24 mouse cellular contexts compared by ENCODE assay signal in genomic region chr1:132401843-132402242, GRCm38 (mm10).
"Had no signal": no experiment of that assay in that cellular context is flagged by ENCODE, and none has a peak within 500 bp of the region (broad histone marks: within the 10 kb centered on the region; RNA-seq: fewer than 3 reads in every experiment).

No protein-coding gene starts in this region.

- H3K9me3 ChIP-seq: heart, embryonic 15.5 days; hindbrain, embryonic 13.5 days; hindbrain, embryonic 15.5 days; kidney, embryonic 15.5 days; limb, embryonic 10.5 days had no signal

- H3K27ac ChIP-seq: heart, adult 2 months; heart, embryonic 13.5 days; heart, embryonic 15.5 days; hindbrain, embryonic 13.5 days; hindbrain, embryonic 15.5 days; hindbrain, postnatal 0 days; kidney, embryonic 15.5 days; kidney, postnatal 0 days; left cerebral cortex, adult 2 months; limb, embryonic 10.5 days; limb, embryonic 12.5 days had no signal

- DNase-seq: forebrain, postnatal 0 days; gastrocnemius, postnatal 14 days; gastrocnemius, postnatal 36 days; heart, adult 11 months; heart, adult 2 months; heart, postnatal 14 days; heart, postnatal 36 days; kidney, adult 11 months; kidney, adult 2 months; kidney, adult 9 months; kidney, postnatal 14 days; kidney, postnatal 36 days had no signal

- ATAC-seq: forebrain, postnatal 0 days; hindbrain, postnatal 0 days; intestine, embryonic 16.5 days had no signal

- H3K4me3 ChIP-seq: heart, adult 2 months; heart, embryonic 13.5 days; heart, embryonic 15.5 days; hindbrain, embryonic 13.5 days; hindbrain, embryonic 15.5 days; kidney, embryonic 15.5 days; left cerebral cortex, adult 2 months; limb, embryonic 10.5 days; limb, embryonic 12.5 days had no signal

- H3K36me3 ChIP-seq: heart, embryonic 13.5 days; heart, embryonic 15.5 days; hindbrain, embryonic 13.5 days; hindbrain, embryonic 15.5 days; kidney, embryonic 15.5 days; limb, embryonic 10.5 days; limb, embryonic 12.5 days had no signal

- H3K27me3 ChIP-seq: heart, embryonic 13.5 days; heart, embryonic 15.5 days; hindbrain, embryonic 13.5 days; hindbrain, embryonic 15.5 days; kidney, embryonic 15.5 days; limb, embryonic 12.5 days had no signal

- H3K4me1 ChIP-seq: heart, embryonic 13.5 days; heart, embryonic 15.5 days; hindbrain, embryonic 13.5 days; hindbrain, embryonic 15.5 days; kidney, embryonic 15.5 days; limb, embryonic 10.5 days; limb, embryonic 12.5 days had no signal

- H3K4me2 ChIP-seq: heart, embryonic 11.5 days; heart, embryonic 13.5 days; heart, embryonic 15.5 days; hindbrain, embryonic 13.5 days; hindbrain, embryonic 15.5 days; kidney, embryonic 15.5 days; limb, embryonic 12.5 days had no signal

- H3K9ac ChIP-seq: forebrain, postnatal 0 days; heart, embryonic 13.5 days; heart, embryonic 15.5 days; hindbrain, embryonic 13.5 days; hindbrain, embryonic 15.5 days; kidney, embryonic 15.5 days; limb, embryonic 12.5 days had no signal
